Mouse (Mus musculus) liver, embryonic 15.5 days (tissue): ENCODE measurements around the gene Arhgef17. TPM values are rescaled to one million over a fixed set of nuclear protein-coding genes. Genes with fewer than 3 reads are reported as not detected.
A peak's percentile ranks its signal among the peaks of the same experiment; 100 is the strongest.

ENCODE experiments used
- ATAC-seq: fragments of 200-750 bp; cut with Nextera tagmentation; 2 replicates; pipeline ENCODE4 v1.8.0; 2017; ENCODE audit warnings: moderate number of reproducible peaks, mild to moderate bottlenecking, moderate library complexity; ENCODE audit not compliant: insufficient read depth
- H3K27ac ChIP-seq: fragments of 300-500 bp; sonication (generic); replicated peaks from 2 replicates; pipeline ENCODE4 v1.5.1; 2015; ENCODE audit warnings: mild to moderate bottlenecking, inconsistent platforms
- H3K27me3 ChIP-seq: fragments of 300-500 bp; sonication (generic); 2 replicates; pipeline ENCODE4 v1.6.1; 2015; ENCODE audit warnings: mild to moderate bottlenecking, inconsistent platforms
- H3K36me3 ChIP-seq: fragments of 300-500 bp; sonication (generic); replicated peaks from 2 replicates; pipeline ENCODE4 v1.6.1; 2015; ENCODE audit warnings: moderate library complexity, mild to moderate bottlenecking, inconsistent platforms
- H3K4me1 ChIP-seq: fragments of 300-500 bp; sonication (generic); replicated peaks from 2 replicates; pipeline ENCODE4 v1.6.1; 2015; ENCODE audit warnings: inconsistent platforms
- H3K4me2 ChIP-seq: fragments of 300-500 bp; sonication (generic); 2 replicates; pipeline ENCODE4 v1.6.1; 2015; ENCODE audit warnings: moderate library complexity, mild to moderate bottlenecking, inconsistent platforms
- H3K4me3 ChIP-seq: fragments of 300-500 bp; sonication (generic); replicated peaks from 2 replicates; pipeline ENCODE4 v1.5.1; 2015; ENCODE audit warnings: mild to moderate bottlenecking, inconsistent platforms
- H3K9ac ChIP-seq: fragments of 300-500 bp; sonication (generic); 2 replicates; pipeline ENCODE4 v1.6.1; 2015; ENCODE audit warnings: moderate library complexity, mild to moderate bottlenecking, inconsistent platforms
- H3K9me3 ChIP-seq: fragments of 300-500 bp; sonication (generic); replicated peaks from 2 replicates; pipeline ENCODE4 v1.6.1; 2016; ENCODE audit warnings: inconsistent platforms
- WGBS: fragments of 180-500 bp; shearing (Covaris S2); methylation state at CpG from one replicate; pipeline ENCODE4 v1.1.7; 2015; ENCODE audit warnings: mixed read lengths; ENCODE audit not compliant: insufficient replicate concordance; 5-methylcytosine and 5-hydroxymethylcytosine counted together
- polyA plus RNA-seq: library from polyadenylated mRNA; unstranded; fragments of >200 nt; fragmentation: Nextera tagmentation; extraction: Ambion mirVana; gene quantifications from 2 replicates; pipeline ENCODE4 v1.2.1, GENCODE M21; 2015

Arhgef17 gene
- polyA plus RNA-seq, 1 experiment from 2014 or later: 0.76 TPM

GRCm38 (mm10) chr7:100894057-100894832, 37.7 kb downstream of the Arhgef17 start:
- no peak for ATAC-seq
- WGBS: 4% methylated on average over 53 of the region's 53 CpGs
- Histone ChIP-seq H3K9me3 (no peaks in the 10 kb centered on the region), H3K4me3 (peak overlapping the region; percentile 45), H3K4me1 (peaks cover 11% of the 10 kb centered on the region), H3K9ac (peak overlapping the region; percentile 16; the same call in 1 of the 2 replicates), H3K4me2 (peak overlapping the region; percentile 72), H3K27me3 (peaks cover 38% of the 10 kb centered on the region), H3K27ac (no peak overlapping the region), H3K36me3 (no peaks in the 10 kb centered on the region)

GRCm38 (mm10) chr7:100893249-100894056, 38.5 kb downstream of the Arhgef17 start:
- no peak overlapping the region for H3K4me2 ChIP-seq
- H3K9me3 ChIP-seq: no peaks in the 10 kb centered on the region
- peaks cover 38% of the 10 kb centered on the region for H3K27me3 ChIP-seq
- peaks cover 11% of the 10 kb centered on the region for H3K4me1 ChIP-seq
- no peak overlapping the region for H3K4me3 ChIP-seq
- H3K9ac ChIP-seq: no peak overlapping the region
- WGBS: 65% methylated on average over 20 of the region's 20 CpGs
- no peaks in the 10 kb centered on the region for H3K36me3 ChIP-seq
- ATAC-seq: no peak
- H3K27ac ChIP-seq: no peak overlapping the region

GRCm38 (mm10) chr7:100886535-100886934, 45.4 kb downstream of the Arhgef17 start:
- Histone ChIP-seq H3K36me3 (no peaks in the 10 kb centered on the region), H3K9me3 (no peaks in the 10 kb centered on the region), H3K9ac (no peak overlapping the region), H3K4me1 (no peaks in the 10 kb centered on the region), H3K4me2 (no peak overlapping the region), H3K27ac (no peak overlapping the region), H3K4me3 (no peak overlapping the region), H3K27me3 (no peaks in the 10 kb centered on the region)
- no peak for ATAC-seq
- WGBS: 23% methylated on average over 3 of the region's 3 CpGs

GRCm38 (mm10) chr7:100884460-100884859, 47.4 kb downstream of the Arhgef17 start:
- H3K27me3 ChIP-seq: no peaks in the 10 kb centered on the region
- no peak overlapping the region for H3K4me2 ChIP-seq
- H3K4me1 ChIP-seq: peaks cover 5% of the 10 kb centered on the region
- H3K9me3 ChIP-seq: no peaks in the 10 kb centered on the region
- 74% methylated on average over 4 of the region's 4 CpGs for WGBS
- no peak for ATAC-seq
- H3K4me3 ChIP-seq: no peak overlapping the region
- no peak overlapping the region for H3K27ac ChIP-seq
- H3K9ac ChIP-seq: no peak overlapping the region
- no peaks in the 10 kb centered on the region for H3K36me3 ChIP-seq

GRCm38 (mm10) chr7:100881950-100882349, 50.0 kb downstream of the Arhgef17 start:
- ATAC-seq: no peak
- Histone ChIP-seq H3K4me1 (peaks cover 7% of the 10 kb centered on the region), H3K36me3 (no peaks in the 10 kb centered on the region), H3K4me2 (no peak overlapping the region), H3K9ac (no peak overlapping the region), H3K4me3 (no peak overlapping the region), H3K27ac (no peak overlapping the region), H3K27me3 (no peaks in the 10 kb centered on the region), H3K9me3 (no peaks in the 10 kb centered on the region)
- 64% methylated on average over 4 of the region's 4 CpGs for WGBS

- Histone ChIP-seq H3K4me2 (no peak overlapping the region), H3K9me3 (no peaks in the 10 kb centered on the region), H3K4me3 (no peak overlapping the region), H3K27me3 (no peaks in the 10 kb centered on the region), H3K4me1 (peaks cover 7% of the 10 kb centered on the region), H3K9ac (no peak overlapping the region), H3K27ac (no peak overlapping the region), H3K36me3 (no peaks in the 10 kb centered on the region)
- WGBS: 71% methylated on average over 9 of the region's 9 CpGs
- ATAC-seq: no peak
Measured at GRCm38 (mm10) chr7:100881531-100881930, 50.4 kb downstream of the Arhgef17 start.

GRCm38 (mm10) chr7:100879595-100879994, 52.3 kb downstream of the Arhgef17 start:
- no peaks in the 10 kb centered on the region for H3K36me3 ChIP-seq
- peak overlapping the region; percentile 53 for H3K4me2 ChIP-seq
- H3K4me3 ChIP-seq: no peak overlapping the region; the same call in 1 of the 2 replicates
- no peaks in the 10 kb centered on the region for H3K9me3 ChIP-seq
- H3K27me3 ChIP-seq: no peaks in the 10 kb centered on the region
- no peak overlapping the region for H3K27ac ChIP-seq
- no peak overlapping the region for H3K9ac ChIP-seq
- ATAC-seq: no peak
- H3K4me1 ChIP-seq: peaks cover 12% of the 10 kb centered on the region
- WGBS: 14% methylated on average over 20 of the region's 20 CpGs

- no peak overlapping the region for H3K9ac ChIP-seq
- no peak overlapping the region for H3K4me2 ChIP-seq
- H3K27ac ChIP-seq: no peak overlapping the region
- no peaks in the 10 kb centered on the region for H3K36me3 ChIP-seq
- H3K4me1 ChIP-seq: peaks cover 14% of the 10 kb centered on the region
- H3K4me3 ChIP-seq: no peak overlapping the region
- no peaks in the 10 kb centered on the region for H3K27me3 ChIP-seq
- no peak for ATAC-seq
- H3K9me3 ChIP-seq: no peaks in the 10 kb centered on the region
- WGBS: 71% methylated on average over 9 of the region's 9 CpGs
Measured at GRCm38 (mm10) chr7:100876771-100877170, 55.1 kb downstream of the Arhgef17 start.

- no peaks in the 10 kb centered on the region for H3K9me3 ChIP-seq
- H3K4me2 ChIP-seq: no peak overlapping the region
- no peaks in the 10 kb centered on the region for H3K27me3 ChIP-seq
- no peak overlapping the region; the same call in 1 of the 2 replicates for H3K27ac ChIP-seq
- no peak overlapping the region for H3K4me3 ChIP-seq
- H3K4me1 ChIP-seq: peaks cover 18% of the 10 kb centered on the region
- no peak overlapping the region for H3K9ac ChIP-seq
- WGBS: 74% methylated on average over 13 of the region's 13 CpGs
- no peaks in the 10 kb centered on the region for H3K36me3 ChIP-seq
- no peak for ATAC-seq
Measured at GRCm38 (mm10) chr7:100876293-100876692, 55.6 kb downstream of the Arhgef17 start.

GRCm38 (mm10) chr7:100875822-100876221, 56.1 kb downstream of the Arhgef17 start:
- Histone ChIP-seq H3K4me3 (no peak overlapping the region), H3K4me2 (no peak overlapping the region), H3K27ac (0 out of 2 replicates have a peak overlapping the region, but pooled peaks have one; percentile 19), H3K36me3 (no peaks in the 10 kb centered on the region), H3K4me1 (peaks cover 19% of the 10 kb centered on the region), H3K9me3 (no peaks in the 10 kb centered on the region), H3K9ac (no peak overlapping the region), H3K27me3 (no peaks in the 10 kb centered on the region)
- 16% methylated on average over 1 of the region's 1 CpGs for WGBS
- no peak for ATAC-seq

GRCm38 (mm10) chr7:100873197-100873596, 58.7 kb downstream of the Arhgef17 start:
- 82% methylated on average over 13 of the region's 13 CpGs for WGBS
- Histone ChIP-seq H3K9me3 (no peaks in the 10 kb centered on the region), H3K27me3 (no peaks in the 10 kb centered on the region), H3K36me3 (no peaks in the 10 kb centered on the region), H3K27ac (no peak overlapping the region), H3K9ac (no peak overlapping the region), H3K4me3 (no peak overlapping the region), H3K4me2 (no peak overlapping the region), H3K4me1 (peaks cover 21% of the 10 kb centered on the region)
- no peak for ATAC-seq
